Comparison of ENCODE assay signal across 21 mouse cellular contexts in genomic region chr15:78194320-78194719, GRCm38 (mm10). TPM values are rescaled to one million over a fixed set of nuclear protein-coding genes. Genes with fewer than 3 reads are reported as not detected.
"Had no signal": no experiment of that assay in that cellular context is flagged by ENCODE, and none has a peak within 500 bp of the region (broad histone marks: within the 10 kb centered on the region; RNA-seq: fewer than 3 reads in every experiment).

No protein-coding gene starts in this region.

- H3K9me3 ChIP-seq: lung, embryonic 15.5 days; midbrain, embryonic 13.5 days; midbrain, embryonic 15.5 days; neural tube, embryonic 12.5 days had no signal

- H3K27ac ChIP-seq: lung, embryonic 15.5 days; macrophage; midbrain, embryonic 13.5 days; midbrain, embryonic 15.5 days; neural tube, embryonic 12.5 days had no signal

- H3K4me3 ChIP-seq: lung, embryonic 15.5 days; midbrain, embryonic 13.5 days; midbrain, embryonic 15.5 days; neural tube, embryonic 12.5 days had no signal

- DNase-seq: liver, postnatal 0 days; lung, adult 2 months; lung, postnatal 14 days; lung, postnatal 36 days; right cerebral cortex, postnatal 14 days; spleen, adult 18-20 months; thymus, adult 18-20 months; thymus, postnatal 14 days; thymus, postnatal 36 days had no signal

- H3K36me3 ChIP-seq: lung, embryonic 15.5 days; midbrain, embryonic 13.5 days; midbrain, embryonic 15.5 days; neural tube, embryonic 12.5 days had no signal

- H3K27me3 ChIP-seq: lung, embryonic 15.5 days; midbrain, embryonic 13.5 days; midbrain, embryonic 15.5 days had no signal

- H3K4me1 ChIP-seq: lung, embryonic 15.5 days; midbrain, embryonic 13.5 days; midbrain, embryonic 15.5 days; neural tube, embryonic 12.5 days had no signal

RNA-seq across cellular contexts. Expression of gene Pvalb, which starts 11.9 kb away (rescaled TPM):
- total RNA-seq: megakaryocyte progenitor cell, adult 5-6 weeks; monocyte, adult 5-6 weeks; neutrophil, adult 5-6 weeks had no signal
- polyA plus RNA-seq: liver, postnatal 0 days; lung, postnatal 0 days; macrophage; midbrain, embryonic 11.5 days; small intestine, adult 2 months; stomach, embryonic 14.5 days had no signal
